Mouse (Mus musculus) heart, postnatal 25 days (tissue): ENCODE measurements around the gene Cx3cr1. TPM values are rescaled to one million over a fixed set of nuclear protein-coding genes. Genes with fewer than 3 reads are reported as not detected.
"Not testable (repeated sequence)": the region's sequence is repeated elsewhere in the genome, so short reads cannot be mapped to it uniquely, and the experiment has no call there.

Source experiments
- DNase-seq: peaks from one replicate; pipeline ENCODE4 v3.0.0; 2022; ENCODE audit warnings: low spot score
- intact Hi-C: fragments of 180-260 bp; cut with DNase I; formaldehyde crosslinking; loops from one replicate; pipeline ENCODE4 v1.15.1; 2025
- total RNA-seq, 2 experiments: library from RNA; stranded (reverse); gene quantifications; 2 replicates each; pipeline ENCODE4 v1.2.3; 2021

Cx3cr1 gene
- total RNA-seq, 2 experiments from 2014 or later, result 3.0 to 5.1 TPM

DNA sequence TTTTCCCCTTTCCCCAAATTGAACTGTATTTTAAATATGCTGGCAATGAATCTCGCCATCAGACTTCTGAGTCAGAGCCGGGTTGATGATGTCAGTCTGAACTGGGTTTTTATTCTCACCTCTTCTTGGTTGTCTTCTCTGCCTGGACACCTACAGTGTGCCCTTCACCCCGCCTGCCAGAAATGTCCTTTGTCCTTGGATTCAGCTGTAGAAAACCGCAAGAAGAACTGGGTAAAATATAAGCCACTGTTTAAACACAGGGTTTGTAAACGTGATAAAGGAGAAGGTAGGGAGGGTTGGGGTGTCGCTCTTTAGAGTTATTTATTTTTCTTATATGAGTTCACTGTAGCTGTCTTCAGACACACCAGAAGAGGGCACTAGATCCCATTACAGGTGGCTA is 37.0 kb downstream of the Cx3cr1 start:
- intact Hi-C loops, result no loop called here

GRCm38 (mm10) chr9:120030421-120030820 is 39.3 kb downstream of the Cx3cr1 start:
- no peak for DNase-seq

More for the DNA sequence above, 37.0 kb downstream of the Cx3cr1 start:
- no peak for DNase-seq

DNA sequence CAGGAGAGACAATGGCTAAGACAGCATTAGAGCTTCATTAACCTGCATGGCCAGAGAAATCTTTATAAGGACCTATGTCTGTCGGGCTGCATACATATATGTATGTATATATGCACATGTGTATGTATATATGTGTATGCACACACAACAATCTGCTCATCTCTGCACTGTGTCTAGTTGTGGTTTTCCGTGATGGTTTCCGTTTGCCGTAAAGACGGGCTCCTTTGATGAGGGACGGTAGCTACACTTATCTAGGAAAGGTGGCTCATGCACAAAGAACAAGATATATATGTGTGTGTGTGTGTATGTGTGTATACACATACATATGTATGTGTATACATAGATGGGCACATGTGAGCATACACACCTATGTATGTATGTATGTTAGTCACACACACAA is 39.8 kb downstream of the Cx3cr1 start:
- no peak for DNase-seq
- intact Hi-C loops, result loop anchor here (2.0 kb wide), 1 partner anchor 69 kb away; no protein-coding TSS in a partner anchor

More at GRCm38 (mm10) chr9:120030421-120030820, 39.3 kb downstream of the Cx3cr1 start:
- intact Hi-C loops, result no loop called here

- intact Hi-C loops, result loop anchor here (1.0 to 2.0 kb wide), 2 partner anchors 46 to 71 kb away; no protein-coding TSS in a partner anchor
- DNase-seq, result peak; percentile 66
Measured at GRCm38 (mm10) chr9:120027401-120028151, 42.1 kb downstream of the Cx3cr1 start.

DNA sequence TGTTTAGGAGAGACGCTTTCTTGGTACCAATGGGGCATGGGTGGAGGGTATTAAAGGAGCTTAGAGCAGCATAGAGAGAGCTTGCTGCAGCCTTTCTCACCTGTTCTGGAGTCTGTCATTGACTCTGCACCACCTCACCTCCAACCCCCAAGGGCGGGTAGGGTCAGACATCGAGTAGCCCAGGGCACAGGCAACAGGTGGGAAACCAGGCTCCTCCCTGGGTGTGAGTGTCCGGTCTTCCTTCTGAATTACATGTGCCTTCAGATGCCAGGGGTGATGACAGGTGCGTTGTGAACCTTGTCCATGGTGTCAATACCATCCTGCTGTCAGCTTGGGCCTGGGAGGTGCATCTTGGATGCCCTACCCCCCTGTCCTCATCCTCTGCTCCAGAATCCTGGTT is 45.1 kb downstream of the Cx3cr1 start:
- no peak for DNase-seq
- intact Hi-C loops, result no loop called here

DNA sequence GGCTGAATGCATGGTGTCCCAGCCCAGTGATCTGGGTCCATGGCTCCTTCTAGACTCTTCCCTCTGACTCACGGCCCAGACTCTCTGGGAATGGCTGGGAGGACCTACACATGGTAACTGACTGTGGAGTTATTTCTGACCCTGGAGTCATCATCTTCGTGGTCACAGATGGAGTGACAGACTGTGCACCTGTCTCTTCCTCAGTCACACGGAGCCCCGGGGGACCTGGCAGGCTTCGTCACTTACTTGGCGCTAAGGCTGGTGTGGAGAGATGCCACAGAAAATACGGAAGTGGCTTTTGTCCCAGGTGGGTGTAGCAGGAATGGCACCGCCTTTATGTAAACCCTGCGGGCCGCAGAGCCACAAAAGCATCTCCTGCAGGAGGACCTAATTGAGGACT is 45.5 kb downstream of the Cx3cr1 start:
- intact Hi-C loops, result no loop called here
- no peak for DNase-seq

DNA sequence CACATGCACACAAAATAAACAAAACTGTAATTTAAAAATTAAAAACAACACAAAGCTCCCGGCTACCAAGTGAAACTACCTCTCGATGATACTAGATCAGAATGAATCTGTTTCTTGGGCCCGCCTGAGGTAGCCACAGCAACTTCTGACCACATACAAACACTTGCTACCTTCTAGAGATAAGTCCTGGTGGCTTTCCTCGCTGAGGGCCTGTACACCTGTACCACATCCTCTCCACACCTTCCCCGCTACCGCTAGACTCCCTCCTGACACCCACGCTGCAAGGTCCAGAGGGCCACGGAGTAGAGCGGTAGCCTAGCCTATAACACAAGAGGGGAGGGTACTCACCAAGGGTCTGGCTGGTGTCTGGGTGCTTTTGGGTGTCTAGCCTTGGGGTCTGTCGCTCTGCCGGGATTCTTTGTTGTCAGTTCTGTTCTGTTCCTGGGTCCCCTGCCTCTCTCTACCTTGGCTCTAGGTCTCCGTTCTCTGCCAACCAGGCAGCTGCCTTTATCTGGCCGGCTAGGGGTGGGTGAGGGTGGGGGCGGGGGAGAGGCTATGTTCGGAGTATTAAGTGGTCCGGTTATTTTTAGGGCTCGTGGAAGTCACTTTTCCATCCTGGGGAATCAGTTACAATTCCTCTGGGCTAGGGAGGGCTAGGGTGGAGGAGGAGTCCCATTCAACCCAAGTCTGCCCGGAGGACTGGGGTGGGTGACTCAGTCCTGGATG is 46.4 kb downstream of the Cx3cr1 start, which contains the start of gene Xirp1:
Xirp1 (minus strand) TSS at position 513 of the 726 bp plus-strand sequence.
- intact Hi-C loops, result no loop called here
- no peak for DNase-seq

DNA sequence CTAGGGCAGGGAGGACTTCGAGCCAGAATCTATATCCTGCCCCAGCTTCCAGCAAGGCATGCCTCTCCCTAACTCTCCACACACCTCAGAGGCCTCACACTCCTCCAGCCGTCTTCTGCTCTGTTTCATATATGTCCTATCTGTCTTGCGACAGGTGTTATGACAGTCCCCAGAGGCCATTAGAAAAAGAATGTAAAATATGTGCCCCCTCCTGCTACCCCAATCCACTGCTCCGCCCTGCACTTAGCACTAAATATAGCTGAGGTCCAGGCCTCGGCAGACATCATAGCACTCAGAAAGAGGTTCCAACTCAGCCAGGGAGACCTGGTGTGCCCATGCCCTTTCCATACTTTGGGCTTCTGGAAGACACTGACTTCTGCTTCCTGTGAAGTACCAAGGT is 48.5 kb downstream of the Cx3cr1 start:
- no peak for DNase-seq
- intact Hi-C loops, result loop anchor here (2.0 kb wide), 2 partner anchors 52 to 78 kb away; no protein-coding TSS in a partner anchor

- peak; percentile 39 for DNase-seq
- intact Hi-C loops, result loop anchor here (2.0 kb wide), 2 partner anchors 52 to 78 kb away; no protein-coding TSS in a partner anchor
Measured at GRCm38 (mm10) chr9:120020285-120020890, 49.3 kb downstream of the Cx3cr1 start.

- intact Hi-C loops, result no loop called here
- DNase-seq, result no peak
Measured at GRCm38 (mm10) chr9:120016956-120017355, 52.7 kb downstream of the Cx3cr1 start.

GRCm38 (mm10) chr9:120014828-120015227 is 54.9 kb downstream of the Cx3cr1 start:
- intact Hi-C loops, result loop anchor here (2.0 kb wide), 1 partner anchor 52 kb away; no protein-coding TSS in a partner anchor
- DNase-seq, result no peak

DNA sequence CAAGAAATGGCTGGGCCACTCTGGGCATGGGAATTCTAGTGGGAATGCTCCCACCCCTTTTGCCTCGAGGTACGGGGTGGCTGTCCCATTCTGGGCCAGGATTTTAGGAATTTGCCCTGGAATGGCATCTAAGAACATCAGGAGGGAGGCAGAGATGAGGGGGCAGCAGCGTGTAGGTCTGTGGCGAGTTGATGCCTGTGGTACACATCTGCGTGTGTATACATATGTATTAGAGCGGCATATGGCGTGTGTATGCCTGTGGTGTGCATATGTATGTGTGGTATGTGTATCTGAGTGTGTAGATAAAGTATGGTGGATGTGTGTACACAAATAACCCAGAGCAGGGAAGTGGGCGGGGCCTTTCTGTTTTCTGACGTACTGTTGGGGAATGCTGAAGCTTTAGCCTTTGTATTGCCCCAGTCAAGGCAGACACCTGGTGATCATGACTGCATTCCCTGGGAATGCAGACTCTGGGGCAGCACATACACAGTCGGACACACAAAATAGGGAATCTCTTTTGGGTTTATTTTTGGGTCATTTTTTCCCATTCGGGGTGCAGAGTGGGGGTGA is 56.3 kb downstream of the Cx3cr1 start:
- DNase-seq, result no peak
- intact Hi-C loops, result no loop called here

GRCm38 (mm10) chr9:120012781-120013180 is 56.9 kb downstream of the Cx3cr1 start:
- DNase-seq, result no peak

DNA sequence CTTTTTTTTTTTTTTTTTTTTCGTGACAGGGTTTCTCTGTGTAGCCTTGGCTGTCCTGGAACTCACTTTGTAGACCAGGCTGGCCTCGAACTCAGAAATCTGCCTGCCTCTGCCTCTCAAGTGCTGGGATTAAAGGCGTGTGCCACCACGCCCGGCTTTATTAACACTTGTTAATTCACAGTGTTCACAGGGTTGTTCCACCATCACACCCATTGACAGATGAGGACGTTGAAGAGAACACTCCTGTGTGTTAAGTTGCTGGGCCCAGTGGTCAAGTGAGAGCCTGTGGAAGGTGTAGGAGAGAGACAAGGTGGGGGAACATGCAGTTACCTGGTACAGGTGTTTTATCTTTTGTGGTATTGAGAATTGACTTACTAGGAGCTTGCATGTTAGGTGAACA is 57.5 kb downstream of the Cx3cr1 start:
- DNase-seq, intact Hi-C loops: not testable (repeated sequence)

More at GRCm38 (mm10) chr9:120012781-120013180, 56.9 kb downstream of the Cx3cr1 start:
- intact Hi-C loops, result no loop called here

DNA sequence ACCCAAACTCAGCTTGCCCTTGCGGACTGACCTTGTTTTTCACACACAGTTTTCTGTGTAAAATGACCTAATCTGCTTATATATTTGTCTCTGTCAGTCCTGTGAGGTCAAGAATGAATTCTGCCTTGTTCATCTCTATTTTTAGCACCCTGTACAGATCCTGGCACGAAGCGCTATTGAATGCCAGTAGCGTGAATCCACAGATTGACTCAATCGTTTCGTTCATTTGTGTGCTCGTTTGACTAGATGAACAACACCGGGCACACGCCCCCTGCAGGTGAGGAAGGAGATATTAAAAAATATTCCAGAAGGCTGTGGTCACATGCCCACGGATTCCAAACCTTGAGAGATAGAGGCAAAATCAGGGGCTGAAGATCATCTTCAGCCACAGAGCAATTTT is 58.1 kb downstream of the Cx3cr1 start:
- DNase-seq, result peak; percentile 51
- intact Hi-C loops, result loop anchor here (2.0 kb wide), 1 partner anchor 29 kb away; no protein-coding TSS in a partner anchor

DNA sequence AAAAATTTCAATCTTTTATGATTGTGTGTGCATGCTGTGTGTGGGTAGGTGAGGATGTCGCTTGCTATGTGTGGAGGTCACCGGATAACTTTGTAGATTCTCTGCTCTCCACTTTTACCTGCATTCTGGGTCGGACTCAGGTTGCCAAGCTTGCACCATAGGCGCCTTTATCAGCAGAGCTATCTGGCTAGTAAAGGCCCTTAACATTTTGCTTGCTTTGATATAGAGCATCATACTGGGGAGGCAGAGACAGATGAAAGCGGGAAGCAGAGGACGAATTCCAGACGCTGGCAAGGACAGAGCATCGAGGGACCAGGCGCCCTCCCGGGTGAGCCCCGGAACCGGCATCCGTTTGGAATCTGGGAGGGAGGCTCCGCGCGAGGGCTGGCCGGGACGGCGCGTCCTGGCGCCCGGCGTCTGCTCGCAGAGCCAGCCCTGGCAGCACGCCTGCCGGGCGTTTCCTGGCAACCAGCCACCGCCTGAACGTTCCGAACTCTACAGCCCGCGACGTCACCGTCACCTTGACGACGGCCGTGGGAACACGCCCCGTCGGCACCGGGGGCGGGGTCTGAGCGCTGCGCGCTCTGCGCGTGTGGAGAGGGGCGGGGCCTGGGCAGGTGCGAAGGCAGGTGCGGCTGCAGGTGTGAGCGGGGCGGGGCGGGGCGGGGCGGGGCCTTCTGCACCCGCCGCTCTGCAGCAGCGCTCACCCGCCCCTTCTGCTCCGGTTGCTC is 58.7 kb downstream of the Cx3cr1 start:
- intact Hi-C loops, result loop anchor here (2.0 kb wide), 1 partner anchor 28 kb away; no protein-coding TSS in a partner anchor
- DNase-seq, result peak; percentile 96

DNA sequence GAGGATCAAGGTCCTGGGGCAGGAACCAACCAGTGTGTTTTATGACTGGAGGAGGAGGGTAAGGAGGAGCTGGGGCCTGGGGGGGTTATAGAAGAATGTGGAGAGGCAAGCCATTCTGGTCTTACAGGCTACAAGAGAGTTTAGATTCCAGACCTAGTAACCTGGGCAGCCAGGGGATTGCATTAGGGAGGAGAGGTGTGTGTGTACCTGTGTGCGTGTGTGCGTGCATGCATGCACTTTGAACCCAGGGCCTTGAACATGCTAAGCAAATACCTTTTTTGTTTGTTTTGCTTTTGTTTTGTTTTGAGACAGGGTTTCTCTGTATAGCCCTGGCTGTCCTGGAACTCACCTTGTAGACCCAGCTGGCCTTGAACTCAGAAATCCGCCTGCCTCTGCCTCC is 59.8 kb downstream of the Cx3cr1 start:
- intact Hi-C loops, result loop anchor here (2.0 kb wide), 1 partner anchor 27 kb away; no protein-coding TSS in a partner anchor
- DNase-seq, result no peak

- no peak for DNase-seq
- intact Hi-C loops, result no loop called here
Measured at GRCm38 (mm10) chr9:120009226-120009841, 60.3 kb downstream of the Cx3cr1 start.

DNA sequence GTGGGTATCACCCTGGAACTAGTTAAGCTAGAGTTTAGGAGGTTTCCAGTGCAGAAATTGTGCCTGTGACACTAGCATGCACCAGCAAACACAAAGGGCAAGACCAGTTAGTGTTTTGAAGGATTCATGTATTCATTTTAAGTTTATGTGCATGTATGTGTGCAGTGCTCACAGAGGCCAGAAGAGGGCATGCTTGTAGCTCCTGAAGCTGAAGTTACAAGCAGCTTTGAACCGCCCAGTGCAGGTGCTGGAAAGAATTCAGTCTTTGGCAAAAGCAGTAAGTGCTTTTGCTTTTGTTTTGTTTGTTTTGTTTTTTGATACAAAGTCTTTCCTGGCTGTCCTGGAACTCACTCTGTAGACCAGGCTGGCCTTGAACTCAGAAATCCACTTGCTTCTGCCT is 61.8 kb downstream of the Cx3cr1 start:
- DNase-seq, result no peak

More for the DNA sequence above, 61.8 kb downstream of the Cx3cr1 start:
- intact Hi-C loops, result no loop called here
